Mouse (Mus musculus) intestine, embryonic 14.5 days (tissue): ENCODE data around the gene Rassf8. TPM values are rescaled to one million over a fixed set of nuclear protein-coding genes. Genes with fewer than 3 reads are reported as not detected.
A peak's percentile ranks its signal among the peaks of the same experiment; 100 is the strongest.

ENCODE experiments used
- ATAC-seq: fragments of 200-750 bp; cut with Nextera tagmentation; replicated peaks from 2 replicates; pipeline ENCODE4 v1.8.0; 2017; ENCODE audit warnings: low read depth, moderate number of reproducible peaks, moderate TSS enrichment, moderate library complexity; ENCODE audit not compliant: low FRiP score, low TSS enrichment
- DNase-seq: peaks from one replicate; pipeline ENCODE4 v3.0.0-alpha.2; 2018; ENCODE audit warnings: low spot score
- H3K27ac ChIP-seq: fragments of 300-500 bp; sonication (generic); 2 replicates; pipeline ENCODE4 v1.5.1; 2014; ENCODE audit warnings: low read depth, mild to moderate bottlenecking, control low read depth
- H3K27me3 ChIP-seq: fragments of 300-500 bp; sonication (generic); replicated peaks from 2 replicates; pipeline ENCODE4 v1.6.1; 2014; ENCODE audit warnings: low read length, control low read depth; ENCODE audit not compliant: control insufficient read depth, insufficient read depth
- H3K36me3 ChIP-seq: fragments of 300-500 bp; sonication (generic); 2 replicates; pipeline ENCODE4 v1.6.1; 2014; ENCODE audit warnings: low read length, control low read depth; ENCODE audit not compliant: control insufficient read depth, insufficient read depth
- H3K4me1 ChIP-seq: fragments of 300-500 bp; sonication (generic); replicated peaks from 2 replicates; pipeline ENCODE4 v1.6.1; 2014; ENCODE audit warnings: low read length, control low read depth, mixed read lengths; ENCODE audit not compliant: control insufficient read depth, insufficient read depth
- H3K4me2 ChIP-seq: fragments of 300-500 bp; sonication (generic); 2 replicates; pipeline ENCODE4 v1.6.1; 2014; ENCODE audit warnings: low read length
- H3K4me3 ChIP-seq: fragments of 300-500 bp; sonication (generic); 2 replicates; pipeline ENCODE4 v1.5.1; 2014; ENCODE audit warnings: low read depth, low read length, control low read depth, mixed read lengths
- H3K9ac ChIP-seq: fragments of 300-500 bp; sonication (generic); 2 replicates; pipeline ENCODE4 v1.6.1; 2014; ENCODE audit warnings: mild to moderate bottlenecking, low read length
- H3K9me3 ChIP-seq: fragments of 300-500 bp; sonication (generic); 2 replicates; pipeline ENCODE4 v1.6.1; 2016; ENCODE audit warnings: low read length, control low read depth; ENCODE audit not compliant: control insufficient read depth
- WGBS: fragments of 180-500 bp; shearing (Covaris S2); extraction: QIAGEN DNeasy Blood & Tissue Kit; methylation state at CpG from one replicate; pipeline ENCODE4 v1.1.7; 2014; 5-methylcytosine and 5-hydroxymethylcytosine counted together
- polyA plus RNA-seq: library from polyadenylated mRNA; unstranded; fragments of >200 nt; fragmentation: Nextera tagmentation; extraction: Ambion mirVana; gene quantifications from 2 replicates; pipeline ENCODE4 v1.2.1, GENCODE M21; 2014

Gene Rassf8
- polyA plus RNA-seq, 1 experiment from 2014 or later: 9.1 TPM

GRCm38 (mm10) chr6:145850789-145851188 is 104.2 kb downstream of the Rassf8 start:
- DNase-seq (no peak), ATAC-seq (no peak)
- peaks cover 4% of the 10 kb centered on the region; the same call in 1 of the 2 replicates for H3K4me1 ChIP-seq
- H3K27ac ChIP-seq: no peak overlapping the region
- WGBS: 42% methylated on average over 2 of the region's 2 CpGs
- H3K9me3 ChIP-seq: no peaks in the 10 kb centered on the region
- no peak overlapping the region for H3K9ac ChIP-seq
- no peaks in the 10 kb centered on the region for H3K27me3 ChIP-seq
- no peak overlapping the region for H3K4me3 ChIP-seq
- H3K36me3 ChIP-seq: no peaks in the 10 kb centered on the region
- H3K4me2 ChIP-seq: no peak overlapping the region

- H3K4me2 ChIP-seq: no peak overlapping the region
- no peaks in the 10 kb centered on the region for H3K27me3 ChIP-seq
- ATAC-seq (no peak), DNase-seq (no peak)
- no peaks in the 10 kb centered on the region for H3K36me3 ChIP-seq
- H3K9me3 ChIP-seq: no peaks in the 10 kb centered on the region
- H3K4me1 ChIP-seq: peaks cover 8% of the 10 kb centered on the region; the same call in 1 of the 2 replicates
- no peak overlapping the region for H3K9ac ChIP-seq
- 61% methylated on average over 11 of the region's 11 CpGs for WGBS
- H3K4me3 ChIP-seq: no peak overlapping the region
- no peak overlapping the region for H3K27ac ChIP-seq
These were observed 105.4 kb downstream of the Rassf8 start for GRCm38 (mm10) chr6:145851956-145852355.

GRCm38 (mm10) chr6:145852708-145853107 is 106.2 kb downstream of the Rassf8 start:
- WGBS: 94% methylated on average over 7 of the region's 7 CpGs

GRCm38 (mm10) chr6:145853356-145854079 is 107.0 kb downstream of the Rassf8 start:
- H3K27me3 ChIP-seq: no peaks in the 10 kb centered on the region
- no peaks in the 10 kb centered on the region for H3K9me3 ChIP-seq
- H3K9ac ChIP-seq: no peak overlapping the region
- H3K4me1 ChIP-seq: peaks cover 8% of the 10 kb centered on the region; the same call in 1 of the 2 replicates
- no peak overlapping the region for H3K4me2 ChIP-seq
- no peak for DNase-seq
- ATAC-seq: no peak
- no peaks in the 10 kb centered on the region for H3K36me3 ChIP-seq
- WGBS: 89% methylated on average over 10 of the region's 10 CpGs
- H3K4me3 ChIP-seq: no peak overlapping the region
- no peak overlapping the region for H3K27ac ChIP-seq

More at GRCm38 (mm10) chr6:145852708-145853107, 106.2 kb downstream of the Rassf8 start:
- H3K9me3 ChIP-seq: no peaks in the 10 kb centered on the region
- H3K4me2 ChIP-seq: no peak overlapping the region
- ATAC-seq (no peak), DNase-seq (no peak)
- H3K36me3 ChIP-seq: no peaks in the 10 kb centered on the region
- H3K4me1 ChIP-seq: peaks cover 8% of the 10 kb centered on the region; the same call in 1 of the 2 replicates
- H3K4me3 ChIP-seq: no peak overlapping the region
- H3K27ac ChIP-seq: no peak overlapping the region
- no peaks in the 10 kb centered on the region for H3K27me3 ChIP-seq
- no peak overlapping the region for H3K9ac ChIP-seq

- ATAC-seq: no peak
- H3K9ac ChIP-seq: no peak overlapping the region
- H3K27me3 ChIP-seq: no peaks in the 10 kb centered on the region
- no peaks in the 10 kb centered on the region for H3K9me3 ChIP-seq
- no peak overlapping the region for H3K4me2 ChIP-seq
- H3K27ac ChIP-seq: no peak overlapping the region
- DNase-seq: no peak
- 71% methylated on average over 5 of the region's 5 CpGs for WGBS
- no peak overlapping the region for H3K4me3 ChIP-seq
- H3K36me3 ChIP-seq: no peaks in the 10 kb centered on the region
- H3K4me1 ChIP-seq: peaks cover 8% of the 10 kb centered on the region; the same call in 1 of the 2 replicates
These were observed 108.2 kb downstream of the Rassf8 start for GRCm38 (mm10) chr6:145854756-145855155.

GRCm38 (mm10) chr6:145855720-145856551 is 109.4 kb downstream of the Rassf8 start:
- Histone ChIP-seq H3K4me2 (peak overlapping the region; percentile 42), H3K27me3 (no peaks in the 10 kb centered on the region), H3K9ac (0 out of 2 replicates have a peak overlapping the region, but pooled peaks have one; percentile 21), H3K27ac (no peak overlapping the region), H3K36me3 (no peaks in the 10 kb centered on the region), H3K4me1 (peaks cover 8% of the 10 kb centered on the region; the same call in 1 of the 2 replicates), H3K4me3 (0 out of 2 replicates have a peak overlapping the region, but pooled peaks have one; percentile 0), H3K9me3 (no peaks in the 10 kb centered on the region)
- DNase-seq (peak; percentile 98), ATAC-seq (peak; percentile 90)
- 10% methylated on average over 28 of the region's 28 CpGs for WGBS

- Histone ChIP-seq H3K4me2 (no peak overlapping the region), H3K9me3 (no peaks in the 10 kb centered on the region), H3K4me1 (peaks cover 8% of the 10 kb centered on the region; the same call in 1 of the 2 replicates), H3K27ac (no peak overlapping the region), H3K9ac (no peak overlapping the region), H3K36me3 (no peaks in the 10 kb centered on the region), H3K27me3 (peaks cover 10% of the 10 kb centered on the region), H3K4me3 (no peak overlapping the region)
- ATAC-seq (no peak), DNase-seq (no peak)
- WGBS: 93% methylated on average over 7 of the region's 7 CpGs
These were observed 110.9 kb downstream of the Rassf8 start for GRCm38 (mm10) chr6:145857428-145857827.

- Histone ChIP-seq H3K9ac (no peak overlapping the region), H3K4me1 (peaks cover 12% of the 10 kb centered on the region; the same call in 1 of the 2 replicates), H3K27ac (no peak overlapping the region), H3K4me3 (no peak overlapping the region), H3K4me2 (no peak overlapping the region), H3K9me3 (no peaks in the 10 kb centered on the region), H3K36me3 (no peaks in the 10 kb centered on the region), H3K27me3 (peaks cover 20% of the 10 kb centered on the region)
- DNase-seq: no peak
- ATAC-seq: no peak
- 31% methylated on average over 8 of the region's 8 CpGs for WGBS
These were observed 111.9 kb downstream of the Rassf8 start for GRCm38 (mm10) chr6:145858414-145858813.
